Mouse (Mus musculus): ENCODE results near the gene Ube2l3. TPM values are rescaled to one million over a fixed set of nuclear protein-coding genes. Genes with fewer than 3 reads are reported as not detected.

Ube2l3 gene
- total and polyA plus RNA-seq, 2 experiments from 2014 or later = 108 to 310 TPM

DNA sequence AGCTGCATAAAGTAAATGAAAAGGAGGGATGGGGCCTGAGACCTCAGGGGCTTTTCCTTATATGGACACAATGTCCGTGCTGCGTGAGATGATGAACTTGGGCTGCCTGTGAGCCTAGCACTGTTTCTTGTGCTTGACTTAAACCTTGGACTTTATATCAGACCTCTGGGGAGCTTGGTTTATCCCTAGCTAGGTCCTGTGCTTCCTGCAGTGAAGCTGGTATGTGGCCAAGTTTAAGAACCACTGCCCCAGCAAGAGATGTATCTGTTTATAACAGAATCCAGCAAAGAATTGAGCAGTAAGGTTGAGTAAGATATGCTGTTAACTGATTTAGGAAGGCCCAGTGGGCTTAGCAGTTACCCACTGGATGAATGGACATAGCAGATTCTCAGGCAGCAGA, 37.0 kb upstream of the Ube2l3 start:
- Histone ChIP-seq H3K4me3 (ENCODE audit: low read depth, low read length) (no peak overlapping the region), H3K9me3 (ENCODE audit: low read length) (no peaks in the 10 kb centered on the region), H3K36me3 (ENCODE audit: insufficient read depth, low read length) (no peaks in the 10 kb centered on the region), H3K4me2 (ENCODE audit: low read depth, low read length, poor library complexity, severe bottlenecking) (no peak overlapping the region), H3K27ac (ENCODE audit: low read depth, low read length) (no peak overlapping the region), H3K27me3 (ENCODE audit: insufficient read depth, low read length) (no peaks in the 10 kb centered on the region), H3K4me1 (ENCODE audit: insufficient read depth, low read length) (peaks cover 18% of the 10 kb centered on the region), H3K9ac (replicated peaks; ENCODE audit: low read length, poor library complexity, severe bottlenecking) (no peak overlapping the region)
- TF ChIP-seq CTCF (IDR thresholded peaks at IDR 0.05) = no peak
- ATAC-seq (ENCODE audit: low FRiP score) = no peak
- no peak for DNase-seq (ENCODE audit: low spot score)
- 71% methylated on average over 2 of the region's 2 CpGs for WGBS

DNA sequence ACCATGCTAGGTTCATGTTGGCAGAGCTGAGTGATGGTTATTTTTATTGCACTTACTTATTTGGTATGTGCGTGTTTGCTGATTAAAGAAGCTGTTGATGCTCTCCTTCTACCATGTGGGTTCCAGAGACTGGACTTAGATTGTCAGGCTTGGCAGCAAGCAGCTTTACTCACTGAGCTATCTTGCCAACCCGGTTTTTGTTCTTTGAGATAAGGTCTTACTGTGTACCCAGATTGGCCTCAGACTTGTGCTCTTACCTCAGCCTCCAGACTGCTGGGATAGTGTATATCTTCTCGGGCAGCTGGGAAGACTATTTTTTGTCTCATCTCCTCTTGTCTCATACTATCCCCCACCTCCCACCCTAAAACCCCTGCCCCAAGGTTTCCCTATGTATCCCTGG, 35.2 kb upstream of the Ube2l3 start:
- 89% methylated on average over 3 of the region's 3 CpGs for WGBS
- H3K36me3 ChIP-seq (ENCODE audit: insufficient read depth, low read length) = no peaks in the 10 kb centered on the region
- H3K4me2 ChIP-seq (ENCODE audit: low read depth, low read length, poor library complexity, severe bottlenecking) = no peak overlapping the region
- no peak overlapping the region for H3K27ac ChIP-seq (ENCODE audit: low read depth, low read length)
- no peak overlapping the region for H3K4me3 ChIP-seq (ENCODE audit: low read depth, low read length)
- no peak overlapping the region for H3K9ac ChIP-seq (replicated peaks; ENCODE audit: low read length, poor library complexity, severe bottlenecking)
- no peaks in the 10 kb centered on the region for H3K27me3 ChIP-seq (ENCODE audit: insufficient read depth, low read length)
- no peaks in the 10 kb centered on the region for H3K9me3 ChIP-seq (ENCODE audit: low read length)
- no peak for TF ChIP-seq CTCF (IDR thresholded peaks at IDR 0.05)
- ATAC-seq (ENCODE audit: low FRiP score) = no peak
- no peak for DNase-seq (ENCODE audit: low spot score)
- peaks cover 18% of the 10 kb centered on the region for H3K4me1 ChIP-seq (ENCODE audit: insufficient read depth, low read length)

DNA sequence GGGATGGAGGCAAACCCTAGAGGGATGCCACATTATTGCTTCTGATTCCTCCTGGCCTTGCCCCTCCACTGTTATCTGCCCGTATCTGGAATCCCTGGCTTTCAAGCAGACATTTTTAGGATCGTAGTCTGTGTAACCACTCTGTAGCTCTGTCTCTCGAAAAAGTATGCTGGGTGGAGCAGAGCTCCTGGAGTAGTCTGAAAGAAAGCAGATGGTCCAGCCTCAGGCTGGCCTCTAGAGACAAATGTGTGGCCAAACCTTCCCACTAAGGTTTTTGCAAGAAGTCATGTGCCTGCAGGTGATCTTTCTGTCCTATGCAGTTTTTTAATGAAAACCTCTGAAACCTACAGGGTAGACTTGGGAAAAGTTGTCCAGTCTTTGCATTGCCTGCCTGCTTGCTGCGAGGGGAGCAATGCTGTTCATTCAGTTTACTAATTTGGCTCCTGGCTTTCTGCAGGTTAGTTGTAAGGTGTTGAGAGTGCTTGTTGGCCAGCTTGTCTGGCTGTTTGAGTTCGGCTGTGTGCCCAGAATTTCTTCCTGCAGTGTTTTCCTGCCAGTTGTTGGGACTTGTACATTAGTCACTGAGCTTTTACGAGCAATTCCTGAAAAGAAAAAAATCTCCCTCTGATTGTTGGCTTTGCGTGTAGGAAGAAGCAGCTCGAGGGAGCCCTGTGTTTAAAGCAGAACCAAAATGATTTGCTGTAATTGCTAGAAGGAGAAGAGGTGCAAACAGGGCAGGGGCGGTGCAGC, 32.6 kb upstream of the Ube2l3 start:
- Histone ChIP-seq H3K4me1 (ENCODE audit: insufficient read depth, low read length) (peaks cover 18% of the 10 kb centered on the region), H3K9ac (replicated peaks; ENCODE audit: low read length, poor library complexity, severe bottlenecking) (peak overlapping the region; percentile 95), H3K4me2 (ENCODE audit: low read depth, low read length, poor library complexity, severe bottlenecking) (peak overlapping the region; percentile 83), H3K36me3 (ENCODE audit: insufficient read depth, low read length) (no peaks in the 10 kb centered on the region), H3K27ac (ENCODE audit: low read depth, low read length) (no peak overlapping the region), H3K4me3 (ENCODE audit: low read depth, low read length) (peak overlapping the region; percentile 89), H3K9me3 (ENCODE audit: low read length) (no peaks in the 10 kb centered on the region), H3K27me3 (ENCODE audit: insufficient read depth, low read length) (no peaks in the 10 kb centered on the region)
- TF ChIP-seq CTCF (IDR thresholded peaks at IDR 0.05) = no peak
- WGBS = 44% methylated on average over 9 of the region's 9 CpGs
- ATAC-seq (ENCODE audit: low FRiP score) = no peak
- peak; percentile 19 for DNase-seq (ENCODE audit: low spot score)

DNA sequence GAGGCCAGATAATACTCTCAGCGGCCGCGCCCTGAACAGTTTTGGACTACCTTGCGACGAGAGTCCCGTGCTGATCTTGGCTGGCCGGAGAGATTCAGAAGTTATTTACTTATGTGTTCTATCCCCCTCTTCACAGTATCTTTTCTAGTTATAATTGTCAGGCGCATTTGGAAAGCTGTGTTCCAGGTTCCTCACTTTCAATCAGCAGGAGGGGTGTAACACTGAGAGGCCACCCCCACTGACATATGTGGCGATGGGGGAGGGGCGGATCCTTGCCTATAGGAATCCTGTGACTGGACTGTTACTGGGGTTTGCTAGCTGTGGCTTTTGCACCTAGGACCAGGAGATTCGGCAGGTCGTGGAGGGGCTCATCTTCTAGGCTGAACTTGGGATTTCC, 32.0 kb upstream of the Ube2l3 start:
- H3K9ac ChIP-seq (replicated peaks; ENCODE audit: low read length, poor library complexity, severe bottlenecking) = peak overlapping the region; percentile 95
- H3K27ac ChIP-seq (ENCODE audit: low read depth, low read length) = peak overlapping the region; percentile 85
- ATAC-seq (ENCODE audit: low FRiP score) (no peak), DNase-seq (ENCODE audit: low spot score) (peak; percentile 40)
- H3K36me3 ChIP-seq (ENCODE audit: insufficient read depth, low read length) = no peaks in the 10 kb centered on the region
- H3K4me1 ChIP-seq (ENCODE audit: insufficient read depth, low read length) = peaks cover 15% of the 10 kb centered on the region
- H3K4me3 ChIP-seq (ENCODE audit: low read depth, low read length) = peak overlapping the region; percentile 89
- H3K9me3 ChIP-seq (ENCODE audit: low read length) = no peaks in the 10 kb centered on the region
- no peak for TF ChIP-seq CTCF (IDR thresholded peaks at IDR 0.05)
- peak overlapping the region; percentile 83 for H3K4me2 ChIP-seq (ENCODE audit: low read depth, low read length, poor library complexity, severe bottlenecking)
- H3K27me3 ChIP-seq (ENCODE audit: insufficient read depth, low read length) = no peaks in the 10 kb centered on the region
- WGBS = 2% methylated on average over 12 of the region's 12 CpGs

DNA sequence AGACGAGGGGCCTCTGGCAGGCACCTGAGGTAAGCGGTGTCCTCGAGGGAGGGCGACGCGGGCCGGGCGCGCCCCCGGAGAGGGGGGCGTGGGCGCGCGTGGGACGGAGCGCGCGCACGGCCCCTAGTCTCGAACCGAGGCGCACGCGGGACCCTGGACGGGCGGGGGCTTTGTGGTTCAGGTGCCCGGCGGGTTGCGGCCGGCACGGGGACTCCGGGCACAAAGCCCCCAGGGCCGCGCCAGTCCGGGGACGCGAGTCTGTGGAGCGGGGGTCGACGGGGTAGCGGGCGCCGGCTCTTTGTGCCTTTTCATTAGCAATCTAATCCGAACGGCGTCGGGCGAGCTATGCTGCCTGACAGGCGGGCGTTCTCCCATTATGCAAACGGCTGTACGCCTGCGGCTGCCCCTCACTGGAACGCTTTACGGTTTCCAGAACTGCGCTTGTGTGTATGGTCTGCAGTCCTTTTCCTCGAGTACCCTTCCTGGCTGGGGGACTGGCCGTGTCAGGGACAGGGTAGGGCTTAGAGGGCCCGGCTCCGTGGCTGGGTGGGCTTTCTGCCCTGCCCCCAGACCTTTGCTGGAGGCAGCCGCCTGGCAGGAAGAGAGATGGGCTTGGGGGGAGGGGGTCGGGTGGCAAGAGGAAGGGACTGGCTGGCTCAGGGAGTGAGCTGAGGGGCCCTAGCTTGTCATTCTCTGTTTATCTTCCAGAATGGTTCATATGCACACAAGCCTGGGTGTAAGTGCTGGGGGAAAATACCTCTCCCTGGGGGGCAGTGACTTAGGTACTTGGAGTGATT, 31.5 kb upstream of the Ube2l3 start:
- no peak for TF ChIP-seq CTCF (IDR thresholded peaks at IDR 0.05)
- peak overlapping the region; percentile 95 for H3K9ac ChIP-seq (replicated peaks; ENCODE audit: low read length, poor library complexity, severe bottlenecking)
- H3K36me3 ChIP-seq (ENCODE audit: insufficient read depth, low read length) = no peaks in the 10 kb centered on the region
- DNase-seq (ENCODE audit: low spot score) = peak; percentile 69
- H3K4me2 ChIP-seq (ENCODE audit: low read depth, low read length, poor library complexity, severe bottlenecking) = peak overlapping the region; percentile 83
- H3K9me3 ChIP-seq (ENCODE audit: low read length) = no peaks in the 10 kb centered on the region
- peak; percentile 76 for ATAC-seq (ENCODE audit: low FRiP score)
- peaks cover 14% of the 10 kb centered on the region for H3K4me1 ChIP-seq (ENCODE audit: insufficient read depth, low read length)
- WGBS = under 1% methylated on average over 38 of the region's 62 CpGs
- peak overlapping the region; percentile 89 for H3K4me3 ChIP-seq (ENCODE audit: low read depth, low read length)
- no peaks in the 10 kb centered on the region for H3K27me3 ChIP-seq (ENCODE audit: insufficient read depth, low read length)
- H3K27ac ChIP-seq (ENCODE audit: low read depth, low read length) = peak overlapping the region; percentile 85
